Mouse (Mus musculus) testis, postnatal 10 days (tissue): ENCODE data around the gene Plscr2.
"Not testable (repeated sequence)": the region's sequence is repeated elsewhere in the genome, so short reads cannot be mapped to it uniquely, and the experiment has no call there.

Experiments
- DNase-seq: peaks from one replicate; pipeline ENCODE4 v3.0.0; 2021; ENCODE audit warnings: low spot score

The Plscr2 gene

GRCm38 (mm10) chr9:92273956-92274762, 1.2 kb upstream of the Plscr2 start:
- no peak for DNase-seq

DNA sequence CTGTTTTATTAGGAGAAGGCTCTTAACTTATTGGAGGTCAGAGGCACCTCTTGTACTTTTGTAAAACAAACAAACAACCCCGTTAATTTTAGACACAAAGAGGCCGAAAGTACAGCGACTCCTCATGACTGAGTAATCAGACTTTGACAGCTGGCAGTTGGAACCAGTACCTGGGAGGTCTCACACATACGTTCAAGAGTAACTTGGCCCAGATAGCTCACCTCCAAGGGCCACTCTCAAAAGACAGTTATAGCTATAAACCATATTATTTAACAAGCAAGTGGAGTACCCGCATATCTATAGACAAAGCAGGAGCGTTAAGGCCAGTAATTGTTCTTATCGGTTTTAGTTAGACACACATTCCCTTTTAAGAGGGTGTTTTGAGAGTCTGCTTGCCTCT, 958 bp downstream of the Plscr2 start:
- no peak for DNase-seq

DNA sequence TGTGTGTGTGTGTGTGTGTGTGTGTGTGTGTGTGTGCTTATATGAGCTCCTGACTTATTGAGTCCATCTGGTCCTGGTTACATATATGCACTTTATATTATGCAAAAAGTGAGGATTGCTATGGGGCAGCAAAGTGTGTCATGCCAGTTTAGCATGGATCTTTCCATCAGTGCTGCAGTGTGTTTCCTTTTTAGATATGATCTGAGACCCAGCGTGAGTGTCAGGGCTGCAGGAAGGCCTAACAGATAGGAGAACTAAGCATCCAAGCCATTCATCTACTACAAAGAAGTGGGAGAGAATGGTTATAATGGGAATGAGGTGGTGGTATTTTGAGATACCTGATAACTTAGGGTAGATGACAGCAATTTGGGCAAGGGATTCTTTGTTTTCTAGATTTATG, 4.6 kb downstream of the Plscr2 start:
- DNase-seq: no peak

DNA sequence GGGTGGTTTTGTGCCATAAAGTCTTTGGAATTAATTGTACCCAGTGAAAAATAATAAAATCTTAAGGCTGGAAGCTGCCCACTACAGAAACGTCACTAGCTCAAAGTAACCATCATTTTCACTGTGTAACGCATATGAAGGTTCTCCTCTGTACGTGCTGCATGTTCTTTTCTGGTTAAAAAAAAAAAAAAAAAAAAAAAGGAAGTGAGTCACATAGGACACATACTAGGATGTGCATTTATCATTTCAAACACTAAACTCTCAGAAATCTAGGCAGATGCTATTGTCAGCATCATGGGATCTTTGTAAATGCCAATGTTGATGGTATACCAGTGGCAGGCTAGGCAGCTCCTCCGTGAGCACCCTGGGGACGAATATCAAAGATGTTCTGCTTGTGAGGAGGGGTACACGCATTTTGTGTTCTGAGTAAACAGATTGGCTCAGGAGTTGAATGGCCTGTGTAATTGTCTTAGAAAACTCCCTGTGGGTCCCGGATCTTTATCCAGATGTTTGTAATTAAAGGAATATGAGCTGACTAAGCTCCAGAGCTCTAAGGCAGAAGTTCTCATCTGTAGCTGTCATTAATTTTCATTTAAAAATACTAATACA, 7.3 kb downstream of the Plscr2 start:
- DNase-seq: no peak

DNA sequence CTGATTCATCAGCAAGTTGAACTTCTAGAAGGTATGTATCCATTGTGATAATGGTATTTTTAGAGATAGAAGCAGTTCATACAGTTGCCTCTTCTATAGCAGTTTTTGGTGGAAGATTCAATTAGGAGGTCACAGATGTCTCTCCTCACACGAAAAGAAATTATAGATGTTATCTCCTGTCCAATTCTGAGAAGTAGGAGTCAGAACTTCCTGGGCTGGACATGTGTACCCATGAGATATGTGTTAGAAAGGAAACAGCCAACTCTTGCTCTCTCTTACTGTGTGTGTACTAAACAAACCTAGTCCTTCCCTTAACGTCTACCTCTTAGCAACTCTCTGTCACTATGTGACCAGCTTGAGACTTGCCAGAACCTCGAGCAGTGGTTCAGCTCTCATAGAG, 14.3 kb downstream of the Plscr2 start:
- DNase-seq: no peak

- DNase-seq: no peak
These were observed 16.8 kb downstream of the Plscr2 start for GRCm38 (mm10) chr9:92292169-92292568.

DNA sequence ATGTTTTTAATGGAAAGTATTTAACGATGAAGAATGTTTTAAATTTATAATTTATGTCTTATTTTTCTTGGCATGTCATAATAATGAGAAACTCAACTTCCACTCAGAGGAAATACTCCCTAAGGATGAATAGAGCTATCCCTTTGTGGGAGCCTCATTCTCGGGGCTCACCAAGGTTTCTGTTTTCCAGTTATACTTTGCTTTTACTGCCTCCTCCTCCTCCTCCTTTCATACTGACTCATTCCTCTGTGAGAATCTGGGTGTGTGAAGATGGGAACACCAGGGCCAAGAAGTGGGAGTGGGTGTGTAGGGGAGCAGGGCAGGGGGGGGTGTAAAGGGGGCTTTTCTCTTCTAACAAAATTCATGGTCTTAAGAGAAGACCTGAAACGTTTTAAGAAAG, 17.5 kb downstream of the Plscr2 start:
- no peak for DNase-seq

- DNase-seq: no peak
These were observed 18.5 kb downstream of the Plscr2 start for GRCm38 (mm10) chr9:92293560-92294548.

DNA sequence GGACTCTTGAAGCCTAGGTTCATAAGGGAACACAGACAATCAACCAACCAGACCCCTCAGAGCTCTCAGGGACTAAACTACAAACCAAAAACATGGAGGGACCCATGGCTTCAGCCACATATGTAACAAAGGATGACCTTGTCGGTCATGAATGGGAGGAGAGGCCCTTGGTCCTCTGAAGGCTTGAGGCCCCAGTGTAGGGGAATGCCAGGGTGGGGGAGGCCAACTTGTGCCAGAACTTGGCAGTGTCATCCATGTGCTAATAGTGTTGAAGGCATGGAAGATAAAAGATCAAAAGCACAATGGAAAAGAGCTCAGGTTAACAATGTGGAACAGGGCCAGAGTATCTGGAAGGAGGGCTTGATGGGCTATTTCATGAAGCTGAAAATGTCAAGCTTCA, 22.9 kb downstream of the Plscr2 start:
- DNase-seq: no peak

DNA sequence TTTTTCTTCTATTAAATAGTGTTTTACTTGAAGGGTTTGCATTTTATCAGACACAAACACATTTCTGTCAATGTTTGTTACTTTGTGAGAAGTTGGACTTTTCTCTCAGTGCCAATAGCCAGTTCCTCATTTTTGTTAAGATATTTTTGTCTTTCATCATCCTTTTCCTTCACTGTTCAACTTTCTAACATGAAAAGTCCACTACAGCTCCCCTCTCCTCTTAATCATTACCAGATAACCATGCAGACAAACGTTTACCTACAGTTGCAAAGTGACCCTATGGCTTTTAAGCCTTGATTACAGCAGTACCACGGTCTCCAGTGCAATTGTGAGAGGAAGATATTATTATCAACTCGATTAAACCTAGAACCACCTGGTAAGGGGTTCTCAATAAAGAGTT, 25.8 kb downstream of the Plscr2 start:
- DNase-seq: no peak

GRCm38 (mm10) chr9:92305075-92305474, 29.7 kb downstream of the Plscr2 start:
- DNase-seq: no peak

DNA sequence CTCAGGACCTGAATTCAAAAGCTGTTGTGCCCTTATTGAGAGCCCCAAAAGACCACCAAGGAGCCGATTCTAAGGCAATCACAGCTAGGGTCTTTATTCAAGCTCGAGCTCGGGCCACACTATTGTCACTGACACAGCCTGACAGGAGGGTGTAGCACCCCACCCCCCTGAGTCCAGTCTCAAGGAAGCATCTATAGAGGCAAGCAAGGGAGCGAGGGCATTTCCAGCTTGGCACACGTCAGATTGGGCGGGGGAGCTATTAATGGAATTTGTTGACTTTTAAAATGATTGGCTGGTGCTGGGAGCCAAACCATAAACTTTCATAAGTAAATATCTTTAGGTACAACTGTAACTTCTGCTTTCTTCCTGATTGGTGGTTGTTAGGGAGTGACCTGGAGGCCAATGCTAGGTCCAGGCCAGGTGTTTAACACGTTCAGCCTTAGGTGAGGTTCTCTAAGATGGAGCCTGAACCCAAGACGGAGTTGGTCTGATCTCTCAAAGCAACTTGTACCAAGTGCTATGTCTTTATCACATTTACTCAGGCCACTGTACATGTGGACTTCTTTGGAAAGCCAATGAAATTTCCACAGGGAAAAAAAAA, 30.3 kb downstream of the Plscr2 start:
- DNase-seq: no peak

DNA sequence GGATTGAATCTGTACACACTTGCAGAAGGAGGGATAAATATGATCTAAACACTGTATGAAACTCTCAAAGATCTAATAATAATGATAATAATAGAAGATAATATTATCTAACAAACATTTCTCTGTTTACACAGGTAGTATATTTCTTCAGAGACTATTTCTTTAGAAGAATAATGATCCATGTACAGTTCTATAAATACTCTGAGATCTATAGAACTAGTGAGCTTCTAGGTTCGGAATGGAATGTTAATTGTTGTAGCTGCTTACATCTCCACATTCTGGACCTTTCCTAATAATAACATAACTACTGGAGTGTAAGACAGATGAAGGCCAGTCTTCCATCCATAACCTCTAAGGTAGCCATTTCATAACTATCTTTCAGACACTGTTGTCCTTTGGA, 33.7 kb downstream of the Plscr2 start, which contains the start of gene 1700057G04Rik:
1700057G04Rik (plus strand) TSS at position 301 of the 400 bp plus-strand sequence.
- no peak for DNase-seq

DNA sequence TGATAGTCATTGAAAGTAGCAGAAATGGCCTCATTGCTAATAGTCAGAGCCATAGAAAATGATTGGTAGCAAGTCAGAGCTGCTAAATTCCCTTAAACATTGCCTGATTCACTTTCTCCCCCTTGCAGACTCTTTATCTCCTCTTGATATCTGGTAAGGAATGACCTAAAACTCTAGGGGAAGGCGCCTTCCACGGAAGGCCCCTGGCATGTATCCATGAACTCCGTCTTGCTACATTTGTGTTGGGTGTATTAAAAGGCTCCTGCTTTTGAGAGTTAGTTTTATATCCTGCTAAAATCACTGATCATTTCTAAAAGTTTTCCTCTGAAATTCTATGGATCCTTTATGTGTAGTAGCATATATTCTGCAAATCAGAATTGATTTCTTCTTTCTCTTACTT, 41.4 kb downstream of the Plscr2 start:
- no peak for DNase-seq

GRCm38 (mm10) chr9:92325936-92326335, 50.5 kb downstream of the Plscr2 start:
- DNase-seq: not testable (repeated sequence)

- DNase-seq: no peak
These were observed 51.4 kb downstream of the Plscr2 start for GRCm38 (mm10) chr9:92326813-92327212.

DNA sequence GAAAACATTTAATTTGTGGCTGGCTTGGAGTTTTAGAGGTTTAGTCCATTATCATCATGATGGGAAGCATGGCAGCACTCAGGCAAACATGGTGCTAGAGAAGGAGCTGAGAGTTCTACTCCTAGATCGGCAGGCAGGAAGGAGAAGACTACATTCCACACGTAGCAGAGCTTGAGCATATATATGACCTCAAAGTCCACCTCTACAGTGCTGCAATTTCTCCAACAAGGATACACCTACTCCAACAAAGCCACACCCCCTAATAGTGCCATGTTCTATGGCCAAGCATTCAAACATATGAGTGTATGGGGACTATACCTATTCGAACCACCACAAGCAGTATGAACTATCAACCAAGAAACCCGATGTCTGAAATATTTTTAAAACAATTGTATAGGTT, 56.0 kb downstream of the Plscr2 start:
- no peak for DNase-seq

DNA sequence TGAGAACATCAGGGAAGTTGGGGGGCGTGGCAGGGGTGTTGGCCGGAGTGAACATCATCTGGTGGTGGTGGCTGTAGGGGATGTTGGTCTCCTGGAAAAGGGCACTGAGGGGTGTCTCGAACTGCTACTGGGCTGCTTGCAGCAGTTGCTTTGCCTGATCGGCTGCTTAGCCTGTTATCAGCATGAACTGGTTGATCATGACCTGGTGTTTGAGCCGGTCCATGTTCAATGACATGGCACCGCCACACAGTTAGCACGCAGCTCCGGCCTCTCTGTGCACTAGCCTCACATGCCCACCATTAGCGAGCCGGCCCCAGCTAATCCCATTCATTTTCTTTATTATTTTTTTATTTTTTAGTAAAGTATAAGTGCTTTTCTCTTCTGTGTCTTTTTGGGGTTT, 59.4 kb downstream of the Plscr2 start:
- no peak for DNase-seq

GRCm38 (mm10) chr9:92335277-92335818, 59.9 kb downstream of the Plscr2 start:
- no peak for DNase-seq

- no peak for DNase-seq
These were observed 61.7 kb downstream of the Plscr2 start for GRCm38 (mm10) chr9:92337063-92337462.

DNA sequence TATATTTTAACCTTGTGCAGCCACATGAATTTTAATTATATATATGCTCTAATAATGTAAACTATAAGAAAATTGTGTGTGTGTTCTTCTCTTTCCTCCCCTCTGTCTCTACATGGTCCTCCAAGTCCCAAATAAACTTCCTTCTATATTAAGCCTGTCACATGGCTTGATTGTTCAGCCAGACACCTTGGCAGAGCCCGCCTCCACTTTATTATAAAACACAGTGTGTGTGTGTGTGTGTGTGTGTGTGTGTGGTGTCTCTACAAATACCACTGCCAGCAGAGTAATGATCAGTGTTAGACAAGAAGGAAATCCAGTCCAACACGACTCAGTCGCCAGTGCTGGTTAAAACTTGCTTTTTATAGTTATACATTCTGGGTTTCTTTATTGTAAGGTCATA, 62.3 kb downstream of the Plscr2 start:
- DNase-seq: no peak

DNA sequence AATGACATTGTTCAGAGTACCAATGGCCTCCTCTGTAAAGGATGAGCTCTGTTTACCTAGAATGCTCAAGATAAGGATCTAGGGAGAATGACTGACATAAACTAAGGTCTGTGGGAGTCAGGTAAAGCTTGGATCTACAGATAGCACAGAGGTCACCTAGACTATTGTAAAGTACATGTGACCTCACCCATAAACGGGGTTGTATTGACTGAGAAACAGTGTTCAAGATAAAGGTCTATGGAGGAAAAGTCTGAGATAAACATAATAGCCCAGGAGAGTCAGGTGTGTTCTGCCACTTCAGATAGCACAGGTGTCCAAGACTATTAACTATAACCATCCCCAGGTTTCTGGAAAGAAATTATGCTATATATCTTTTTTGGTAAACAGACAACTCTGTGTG, 63.6 kb downstream of the Plscr2 start:
- no peak for DNase-seq
